Mouse (Mus musculus): ENCODE results near the gene Abcc4. TPM values are rescaled to one million over a fixed set of nuclear protein-coding genes. Genes with fewer than 3 reads are reported as not detected.

The Abcc4 gene
- 3.3 and 3.5 TPM in 2 replicates for polyA plus RNA-seq (2015; fragmentation: Nextera tagmentation; extraction: Ambion mirVana)

- peak; percentile 75 for DNase-seq (ENCODE audit: low spot score)
Measured at GRCm38 (mm10) chr14:118705808-118706731, at the start of gene Abcc4. TSS of gene Abcc4 (minus strand) at chr14:118706219.

GRCm38 (mm10) chr14:118751193-118751753 is 45.3 kb upstream of the Abcc4 start:
- no peak for DNase-seq (ENCODE audit: low spot score)

GRCm38 (mm10) chr14:118750505-118751192 is 44.6 kb upstream of the Abcc4 start:
- DNase-seq (ENCODE audit: low spot score), result no peak

- no peak for DNase-seq (ENCODE audit: low spot score)
Measured at GRCm38 (mm10) chr14:118749715-118750114, 43.7 kb upstream of the Abcc4 start.

GRCm38 (mm10) chr14:118749068-118749467 is 43.0 kb upstream of the Abcc4 start:
- no peak for DNase-seq (ENCODE audit: low spot score)

GRCm38 (mm10) chr14:118742862-118743261 is 36.8 kb upstream of the Abcc4 start:
- DNase-seq (ENCODE audit: low spot score), result no peak

- no peak for DNase-seq (ENCODE audit: low spot score)
Measured at GRCm38 (mm10) chr14:118741780-118742179, 35.8 kb upstream of the Abcc4 start.

- no peak for DNase-seq (ENCODE audit: low spot score)
Measured at GRCm38 (mm10) chr14:118737251-118737888, 31.4 kb upstream of the Abcc4 start.

GRCm38 (mm10) chr14:118735114-118735513 is 29.1 kb upstream of the Abcc4 start:
- no peak for DNase-seq (ENCODE audit: low spot score)

GRCm38 (mm10) chr14:118733146-118733545 is 27.1 kb upstream of the Abcc4 start:
- no peak for DNase-seq (ENCODE audit: low spot score)

- DNase-seq (ENCODE audit: low spot score), result no peak
Measured at GRCm38 (mm10) chr14:118730631-118731030, 24.6 kb upstream of the Abcc4 start.

GRCm38 (mm10) chr14:118725467-118725866 is 19.4 kb upstream of the Abcc4 start:
- DNase-seq (ENCODE audit: low spot score), result no peak

- no peak for DNase-seq (ENCODE audit: low spot score)
Measured at GRCm38 (mm10) chr14:118723920-118724693, 18.1 kb upstream of the Abcc4 start.

- DNase-seq (ENCODE audit: low spot score), result no peak
Measured at GRCm38 (mm10) chr14:118719566-118720174, 13.7 kb upstream of the Abcc4 start.

GRCm38 (mm10) chr14:118718576-118718975 is 12.6 kb upstream of the Abcc4 start:
- DNase-seq (ENCODE audit: low spot score), result no peak

GRCm38 (mm10) chr14:118716372-118717312 is 10.6 kb upstream of the Abcc4 start:
- no peak for DNase-seq (ENCODE audit: low spot score)

GRCm38 (mm10) chr14:118714720-118715119 is 8.7 kb upstream of the Abcc4 start:
- DNase-seq (ENCODE audit: low spot score), result no peak

- DNase-seq (ENCODE audit: low spot score), result no peak
Measured at GRCm38 (mm10) chr14:118714320-118714719, 8.3 kb upstream of the Abcc4 start.

- no peak for DNase-seq (ENCODE audit: low spot score)
Measured at GRCm38 (mm10) chr14:118713869-118714268, 7.8 kb upstream of the Abcc4 start.

Measured in thymus, postnatal 0 days (tissue).